Mouse (Mus musculus) thymus, postnatal 4 days (tissue): ENCODE data around the gene Haus5.
A peak's percentile ranks its signal among the peaks of the same experiment; 100 is the strongest.

ENCODE experiments used
- DNase-seq: peaks from one replicate; pipeline ENCODE4 v3.0.0; 2021

The Haus5 gene

DNA sequence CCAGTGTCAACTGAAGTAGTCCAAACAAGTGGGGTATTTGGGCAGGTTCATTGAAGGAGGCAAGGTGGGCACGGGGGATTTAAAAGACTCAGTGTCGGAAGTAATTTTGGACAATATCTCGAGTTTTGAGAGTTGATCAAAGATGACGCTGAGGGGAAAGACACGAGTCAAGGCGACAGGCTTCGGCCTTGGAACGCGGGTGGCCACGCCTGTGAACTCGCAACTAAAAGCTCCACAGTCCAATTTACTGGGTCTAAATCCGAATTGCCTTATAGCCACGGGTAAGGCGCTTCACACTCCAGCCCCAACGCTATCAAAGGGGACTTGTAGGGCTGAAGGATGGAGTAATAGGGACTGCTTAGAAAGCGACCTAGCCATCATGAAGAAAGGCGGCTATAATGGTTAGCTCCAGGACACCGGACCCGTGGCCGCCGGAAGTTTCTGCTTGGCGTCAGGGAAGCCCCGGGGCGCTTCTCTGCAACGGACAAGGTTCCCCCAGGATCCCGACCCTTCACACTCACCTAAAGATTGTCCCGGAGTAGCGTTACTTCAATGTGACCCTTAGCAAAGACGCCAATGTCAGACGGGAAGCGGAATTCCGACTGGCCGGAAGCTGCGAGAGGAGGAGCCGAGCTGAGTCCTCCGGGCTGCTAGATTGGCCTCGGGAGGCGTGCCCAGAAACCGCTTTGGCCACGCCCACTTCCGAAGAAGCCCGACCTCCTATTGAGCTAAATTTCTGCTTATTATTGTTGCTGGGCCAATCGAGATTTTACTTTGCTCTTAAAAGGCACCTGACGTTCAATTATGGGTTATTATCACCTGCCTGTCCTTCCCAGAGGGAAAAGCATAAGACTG lies 39.0 kb downstream of the Haus5 start, which contains the start of gene Cox6b1:
Cox6b1 (minus strand) TSS at position 622 of the 855 bp plus-strand sequence.
- peak; percentile 92 for DNase-seq

DNA sequence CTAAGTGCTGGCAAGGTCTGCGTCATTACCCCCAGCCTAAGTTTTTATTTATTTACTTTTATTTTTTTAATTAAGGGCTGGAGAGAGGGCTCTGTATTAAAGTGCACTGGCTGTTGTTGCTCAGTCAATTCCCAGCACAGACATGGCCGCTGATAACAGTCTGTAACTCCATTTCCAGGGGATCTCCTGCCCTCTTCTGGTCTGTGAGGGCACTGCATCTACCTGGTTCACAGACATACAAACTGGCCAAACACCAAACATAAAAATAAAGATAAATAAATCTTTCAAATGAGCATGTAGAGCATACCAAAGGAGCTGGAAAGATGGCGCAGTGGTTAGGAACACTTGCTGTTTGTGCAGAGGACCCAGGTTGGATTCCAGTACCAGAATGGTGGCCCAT lies 45.6 kb downstream of the Haus5 start:
- peak; percentile 69 for DNase-seq

DNA sequence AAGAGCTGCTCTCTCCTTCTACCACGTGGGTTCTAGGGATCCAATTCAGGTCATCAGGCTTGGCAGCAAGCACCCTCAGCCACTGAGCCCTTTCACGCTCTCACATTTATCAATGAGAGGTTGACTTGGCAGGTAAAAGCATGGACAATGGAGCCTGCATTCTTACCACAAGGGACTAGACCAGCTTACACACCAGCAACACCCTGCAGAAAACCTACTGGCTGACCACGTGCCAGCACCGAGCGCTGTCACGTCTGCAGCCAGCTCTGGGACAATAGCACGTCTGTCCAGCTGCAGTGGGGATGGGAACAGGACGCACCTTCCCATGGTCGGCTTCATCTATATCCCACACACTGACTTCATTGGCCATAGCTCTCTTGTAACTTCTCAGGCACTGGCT lies 46.1 kb downstream of the Haus5 start:
- DNase-seq = no peak

DNA sequence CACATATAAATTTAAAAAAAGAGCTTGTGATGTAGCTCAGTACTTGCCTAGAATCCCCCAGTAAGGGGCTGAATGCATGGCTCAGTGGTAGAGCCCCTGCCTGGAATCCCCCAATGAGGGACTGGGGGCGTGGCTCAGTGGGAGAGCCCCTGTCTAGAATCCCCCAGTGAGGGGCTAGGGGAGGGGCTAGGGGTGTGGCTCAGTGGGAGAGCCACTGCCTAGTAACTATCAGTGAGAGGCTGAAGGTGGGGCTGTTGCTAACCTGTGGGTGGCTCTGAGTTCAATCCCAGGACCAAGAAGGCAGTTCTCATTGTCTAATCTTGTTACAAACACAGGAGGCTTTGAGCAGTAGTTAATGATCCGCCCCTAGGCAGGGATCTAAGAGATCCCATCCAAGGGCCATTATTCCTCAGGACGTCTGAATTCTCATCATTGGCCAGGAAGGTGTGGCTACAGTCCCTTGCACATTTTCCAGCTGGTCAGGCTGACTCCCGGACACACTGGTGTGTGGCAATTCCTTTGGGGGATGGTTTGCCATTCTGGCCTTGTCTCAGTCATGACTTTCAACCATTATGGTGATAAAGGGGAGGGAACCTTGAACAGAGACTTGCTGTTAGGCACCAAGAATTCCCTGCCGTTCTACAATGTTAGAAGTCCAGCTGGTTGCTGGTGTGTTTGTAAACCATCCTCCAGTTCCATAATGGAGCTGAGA lies 49.6 kb downstream of the Haus5 start:
- peak; percentile 25 for DNase-seq

DNA sequence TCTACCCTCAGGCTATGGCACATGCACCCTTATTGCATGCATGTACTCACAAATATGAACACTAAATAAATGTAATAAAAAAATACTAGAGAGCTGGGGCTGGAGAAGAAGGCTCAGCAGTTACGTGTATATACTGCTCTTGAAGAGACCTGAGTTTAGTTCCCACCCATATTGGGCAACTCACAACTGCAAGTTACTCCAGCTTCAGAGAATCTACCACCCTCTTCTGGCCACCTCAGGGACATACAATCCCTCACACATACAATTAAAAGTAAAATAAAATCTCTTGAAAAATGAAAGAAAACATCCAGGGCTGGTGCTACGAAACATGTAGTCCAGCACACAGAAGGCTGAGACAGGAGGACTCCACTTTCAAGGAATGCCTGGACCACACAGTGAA lies 50.3 kb downstream of the Haus5 start:
- peak; percentile 25 for DNase-seq

DNA sequence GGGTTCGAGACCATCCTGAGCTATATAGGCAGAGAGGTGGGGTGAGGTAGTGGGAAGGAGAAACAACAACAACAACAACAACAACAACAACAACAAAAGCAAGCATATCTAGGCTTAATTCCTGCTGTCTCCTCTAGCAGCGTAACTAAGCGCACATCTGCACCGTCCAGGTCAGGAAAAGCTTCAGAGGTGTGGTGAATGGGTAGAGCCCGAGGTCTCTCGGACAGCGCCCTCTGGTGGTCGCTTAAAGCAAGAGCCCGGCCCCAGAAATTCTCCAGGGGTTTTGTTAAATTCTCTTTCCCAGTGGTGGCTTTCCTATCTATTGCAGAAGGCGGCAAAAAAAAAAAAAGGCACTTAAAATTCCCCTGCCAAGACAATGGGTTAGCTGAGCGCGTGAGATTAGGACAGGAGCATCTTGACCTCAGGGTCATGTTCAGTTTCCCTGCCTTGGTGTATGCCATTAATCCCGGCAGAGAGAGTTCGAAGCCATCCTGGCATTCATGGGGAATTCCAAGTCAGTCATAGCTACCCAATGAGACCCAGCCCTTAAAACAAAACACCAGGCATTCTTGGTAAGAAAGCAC lies 51.2 kb downstream of the Haus5 start:
- peak; percentile 85 for DNase-seq

DNA sequence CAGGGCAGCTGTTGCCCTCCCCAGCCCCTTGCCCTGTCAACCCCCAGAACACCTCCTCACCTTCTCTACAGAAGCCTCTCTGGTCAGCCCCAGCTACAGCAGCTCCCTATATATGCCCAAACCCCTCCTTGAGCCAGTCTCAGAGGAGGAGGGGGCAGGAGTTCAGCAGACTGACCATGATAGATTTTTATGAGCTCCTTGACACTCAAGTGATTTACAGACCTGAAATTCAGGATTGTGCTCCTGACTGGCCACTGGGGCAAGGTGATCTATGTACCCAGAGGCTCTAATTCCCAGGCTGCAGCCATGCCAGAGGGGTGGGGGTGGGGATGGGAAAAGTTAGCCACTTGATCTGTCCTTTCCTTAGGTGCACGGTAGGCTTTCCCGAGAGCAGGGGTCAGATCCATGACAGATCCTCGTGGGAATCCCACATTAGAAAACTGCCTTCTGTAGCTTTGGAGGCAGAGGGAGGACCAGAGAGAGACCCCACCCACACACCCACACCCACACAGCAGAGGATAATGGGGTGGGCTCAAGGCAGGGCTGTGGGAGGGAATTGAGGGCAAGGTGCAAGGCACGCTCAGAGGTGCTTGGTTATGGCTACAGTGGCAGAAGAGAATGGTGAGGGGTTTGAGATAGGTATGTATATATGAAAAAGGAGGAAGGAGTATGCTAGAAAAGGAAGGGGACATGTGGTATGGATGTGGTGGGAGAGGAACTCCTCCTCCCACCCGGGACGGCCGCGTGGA lies 52.0 kb downstream of the Haus5 start, which contains the start of gene Upk1a:
Upk1a (minus strand) TSS at position 194 of the 749 bp plus-strand sequence.
- DNase-seq = no peak

DNA sequence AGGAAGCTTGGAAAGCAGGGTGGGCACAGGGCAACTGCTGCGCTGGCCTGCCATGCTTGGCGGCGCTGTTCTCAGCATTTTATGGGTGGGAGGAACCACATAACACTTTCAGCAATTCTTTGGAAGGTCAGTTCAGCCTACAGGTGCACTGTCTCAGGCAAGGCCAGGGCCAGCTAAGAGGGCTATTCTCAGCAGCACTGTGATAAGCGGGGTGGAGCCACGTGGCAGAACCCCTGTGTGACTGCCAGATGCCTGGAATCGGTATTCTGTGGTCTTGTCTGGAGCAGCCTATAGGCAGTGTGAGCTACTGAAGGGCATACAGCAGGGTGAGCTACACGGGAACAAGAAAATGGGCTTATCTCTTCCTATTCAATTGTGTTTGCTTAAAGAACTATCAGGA lies 54.8 kb downstream of the Haus5 start:
- DNase-seq = no peak

DNA sequence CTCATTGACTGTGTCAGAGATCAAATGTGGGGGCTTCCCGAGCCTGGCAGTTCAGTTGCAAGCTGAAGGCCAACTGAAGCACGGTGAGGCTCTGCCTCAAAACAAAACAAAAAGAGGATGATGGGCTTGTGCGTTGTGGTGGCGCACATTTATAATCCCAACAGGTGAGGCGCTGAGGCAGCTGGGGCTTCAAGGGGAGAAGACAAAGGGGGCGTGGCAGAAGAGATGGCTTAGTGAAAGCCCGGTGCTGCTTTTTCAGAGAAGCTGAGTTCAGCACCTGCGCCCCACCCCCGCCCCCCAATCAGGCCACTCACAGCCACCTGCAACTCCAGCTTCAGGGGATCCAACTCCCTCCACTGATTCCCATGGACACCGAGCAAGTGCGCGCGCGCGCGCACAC lies 56.3 kb downstream of the Haus5 start:
- DNase-seq = peak; percentile 39

DNA sequence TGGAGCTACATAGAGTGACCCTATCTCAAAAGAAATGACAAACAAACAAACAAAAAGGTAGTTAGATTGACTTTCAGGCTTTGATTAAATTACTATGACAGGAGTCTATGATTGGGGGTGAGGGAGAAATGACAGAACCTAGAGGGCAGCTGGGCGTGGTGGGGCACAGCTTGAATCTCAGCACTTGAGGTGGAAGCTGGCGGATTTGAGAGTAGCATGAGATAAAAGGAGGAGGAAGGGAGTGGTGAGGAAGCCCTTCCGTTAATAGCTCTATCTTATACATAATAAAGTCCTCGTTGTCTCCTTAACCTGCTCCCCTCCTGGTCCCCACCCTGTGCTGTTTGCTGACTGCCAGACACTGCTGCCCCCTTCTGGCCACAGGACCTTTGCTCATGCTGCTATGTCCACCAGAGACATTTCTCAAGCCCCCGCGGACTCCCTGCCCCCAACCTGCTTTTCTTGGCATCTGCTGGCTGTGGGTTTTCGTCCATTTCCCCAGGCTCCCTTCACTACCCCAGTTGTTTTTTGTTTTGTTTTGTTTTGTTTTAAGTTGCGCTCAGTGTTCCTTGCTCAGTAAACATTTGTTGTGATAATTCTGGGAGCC lies 57.0 kb downstream of the Haus5 start:
- peak; percentile 84 for DNase-seq

DNA sequence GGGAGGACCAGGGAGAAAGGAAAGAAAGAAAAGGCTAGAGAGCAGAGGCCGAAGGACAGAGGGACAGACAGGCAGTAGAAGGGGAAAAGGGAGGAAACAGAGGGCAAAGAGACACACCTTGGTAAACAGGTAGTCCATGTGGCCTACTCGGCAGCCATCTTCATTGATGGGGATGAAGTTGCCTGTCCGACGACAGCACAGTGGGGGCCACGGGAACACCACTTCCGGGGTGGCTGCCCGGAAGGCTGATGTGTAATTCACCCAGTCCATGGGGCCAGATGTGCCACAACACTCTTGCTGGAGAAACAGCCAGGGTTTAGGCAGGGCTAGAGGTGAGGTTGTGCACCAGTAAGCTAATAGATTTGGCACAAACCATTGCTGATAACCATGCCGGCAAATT lies 59.9 kb downstream of the Haus5 start:
- DNase-seq = no peak

DNA sequence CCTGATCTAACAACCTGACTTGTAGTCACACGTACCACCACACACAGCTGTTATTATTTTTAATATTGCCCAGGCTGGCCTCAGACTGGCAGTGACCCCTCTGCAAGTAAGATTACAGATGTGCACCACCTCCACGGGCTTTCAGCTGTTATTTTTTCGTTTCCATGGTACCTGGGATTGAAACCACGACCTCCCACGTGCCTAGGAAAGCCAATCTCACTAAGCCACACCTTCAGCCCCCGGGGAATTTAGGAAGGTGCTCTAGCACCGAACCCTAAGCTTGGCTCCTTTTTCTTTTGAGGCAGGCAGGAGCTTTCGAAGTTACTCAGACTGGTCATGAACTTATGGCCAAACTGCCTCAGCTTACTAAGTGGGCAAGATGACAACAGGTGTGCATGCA lies 60.4 kb downstream of the Haus5 start:
- no peak for DNase-seq
